Mouse (Mus musculus): ENCODE data around the gene Steap4. TPM values are rescaled to one million over a fixed set of nuclear protein-coding genes. Genes with fewer than 3 reads are reported as not detected.
"Not testable (repeated sequence)": the region's sequence is repeated elsewhere in the genome, so short reads cannot be mapped to it uniquely, and the experiment has no call there.

The Steap4 gene
- total RNA-seq (2021), result 10 to 100 TPM; 31.6 to 35.9 TPM
- long read RNA-seq, experiment 1, transcript Steap4-201 (5 exons, 3,155 nt), result major isoform, 40 of 46 reads
- long read RNA-seq, experiment 1, partial matches to known transcripts, result 6 of 46 reads
- long read RNA-seq, experiment 1, other reads (novel, unspliced or antisense), result 0 of 46 reads
- long read RNA-seq, experiment 2, transcript Steap4-201 (5 exons, 3,155 nt), result major isoform, 42 of 44 reads
- long read RNA-seq, experiment 2, partial matches to known transcripts, result 1 of 44 reads
- long read RNA-seq, experiment 2, other reads (novel, unspliced or antisense), result 1 of 44 reads

DNA sequence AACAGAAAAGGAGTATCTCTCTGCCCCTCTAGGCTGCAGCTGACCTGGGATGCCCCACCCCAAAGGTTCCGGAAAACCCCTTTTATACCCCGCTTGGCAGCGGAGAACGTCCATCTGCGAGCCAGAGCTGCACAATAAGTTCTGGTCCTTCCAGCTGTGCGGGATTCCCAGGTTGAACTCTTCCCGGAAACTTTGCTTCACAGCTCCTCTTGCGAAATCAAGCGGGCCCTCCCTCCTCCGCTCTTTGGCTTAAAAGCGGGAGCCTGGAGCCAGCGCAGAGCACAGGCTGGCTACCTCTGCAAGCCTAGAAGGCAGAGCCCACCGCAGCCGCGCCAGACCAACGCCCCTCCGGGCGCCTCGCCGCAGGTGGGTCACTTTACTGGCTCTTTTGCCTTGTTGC, at the start of gene Steap4:
Steap4 (plus strand) TSS at position 282 of the 400 bp plus-strand sequence.
- intact Hi-C loops (cut with DNase I; ENCODE audit: low total_unique reads), result no loop called here
- DNase-seq, result peak; percentile 69

GRCm38 (mm10) chr5:7911975-7912374, 48.3 kb upstream of the Steap4 start:
- intact Hi-C loops (cut with DNase I; ENCODE audit: low total_unique reads), result no loop called here
- DNase-seq, result no peak

DNA sequence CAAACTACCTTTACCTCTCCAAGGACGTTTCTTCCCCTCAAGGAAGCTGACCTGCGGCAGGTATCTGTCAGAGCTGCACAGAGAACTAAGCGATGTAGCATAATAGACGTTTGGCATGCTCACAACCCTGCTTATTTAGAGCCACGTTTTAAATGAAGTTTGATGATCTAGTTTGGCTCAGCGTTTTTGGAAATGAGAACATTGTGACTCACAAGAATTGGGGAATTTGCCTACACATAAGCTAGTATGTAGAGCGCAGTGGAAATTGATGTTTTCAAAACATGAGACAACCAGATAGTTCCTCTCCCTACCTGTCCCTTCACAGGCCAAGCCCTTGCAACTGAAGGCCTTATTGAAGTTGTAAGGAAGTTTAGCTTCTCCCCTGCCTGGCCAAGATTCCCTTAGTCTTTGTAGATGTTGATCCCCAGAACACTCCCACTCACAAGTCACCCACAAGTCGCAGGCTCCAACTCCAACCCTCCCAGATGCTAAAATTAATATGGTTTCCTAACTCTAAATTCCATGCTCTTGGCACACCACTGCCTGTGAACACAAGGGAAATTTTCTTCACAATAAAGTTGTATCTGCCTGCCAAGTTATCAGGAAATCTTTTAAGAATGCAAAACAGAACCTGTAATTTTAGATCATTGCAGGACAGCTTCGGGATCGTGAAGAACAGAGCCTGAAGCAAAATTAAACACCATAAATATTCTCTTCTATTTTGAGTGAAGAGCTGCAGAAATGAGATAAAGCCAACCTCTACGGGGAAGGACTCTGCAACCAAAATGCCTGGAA, 42.6 kb upstream of the Steap4 start:
- intact Hi-C loops (cut with DNase I; ENCODE audit: low total_unique reads), result no loop called here
- DNase-seq, result peak; percentile 16

DNA sequence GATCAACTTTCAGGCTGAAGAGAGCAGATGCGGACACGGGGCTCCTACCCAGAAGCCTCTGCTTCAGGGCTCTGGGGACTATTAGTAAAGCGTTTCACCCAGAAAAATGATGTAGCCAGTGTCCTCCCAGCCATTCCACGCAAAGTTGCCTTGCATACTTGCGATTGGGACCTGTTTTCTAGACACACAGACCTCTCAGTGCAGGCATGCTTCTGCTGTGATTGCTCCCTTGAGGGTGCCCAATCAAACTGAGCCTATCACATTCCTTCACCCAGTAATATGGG, 42.0 kb upstream of the Steap4 start:
- DNase-seq, result peak; percentile 17
- intact Hi-C loops (cut with DNase I; ENCODE audit: low total_unique reads), result no loop called here

- intact Hi-C loops (cut with DNase I; ENCODE audit: low total_unique reads), result no loop called here
- no peak for DNase-seq
Observed at GRCm38 (mm10) chr5:7919681-7920080, 40.6 kb upstream of the Steap4 start.

- intact Hi-C loops (cut with DNase I; ENCODE audit: low total_unique reads), result no loop called here
Observed at GRCm38 (mm10) chr5:7922751-7923150, 37.5 kb upstream of the Steap4 start.

DNA sequence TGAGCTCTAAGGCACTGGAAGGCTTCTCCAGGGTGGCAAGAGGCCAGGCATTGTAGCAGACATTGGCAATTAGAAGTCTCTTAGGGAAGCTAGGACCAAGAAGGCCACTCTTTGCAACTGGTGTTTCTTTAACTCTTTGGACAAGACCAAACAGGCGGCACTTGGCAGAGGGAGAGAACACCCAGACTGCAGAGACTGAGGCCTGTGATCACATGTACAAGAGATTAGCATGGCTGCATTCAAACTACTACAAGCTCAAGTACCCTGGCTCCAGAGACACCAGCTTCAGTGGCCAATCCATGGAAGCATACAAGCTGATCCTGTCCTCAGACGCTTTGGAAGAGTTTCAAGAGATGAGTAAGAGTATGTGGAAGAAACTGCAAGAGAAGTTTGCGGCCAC, 36.6 kb upstream of the Steap4 start:
- intact Hi-C loops (cut with DNase I; ENCODE audit: low total_unique reads), result no loop called here
- no peak for DNase-seq

More at GRCm38 (mm10) chr5:7922751-7923150, 37.5 kb upstream of the Steap4 start:
- no peak for DNase-seq

DNA sequence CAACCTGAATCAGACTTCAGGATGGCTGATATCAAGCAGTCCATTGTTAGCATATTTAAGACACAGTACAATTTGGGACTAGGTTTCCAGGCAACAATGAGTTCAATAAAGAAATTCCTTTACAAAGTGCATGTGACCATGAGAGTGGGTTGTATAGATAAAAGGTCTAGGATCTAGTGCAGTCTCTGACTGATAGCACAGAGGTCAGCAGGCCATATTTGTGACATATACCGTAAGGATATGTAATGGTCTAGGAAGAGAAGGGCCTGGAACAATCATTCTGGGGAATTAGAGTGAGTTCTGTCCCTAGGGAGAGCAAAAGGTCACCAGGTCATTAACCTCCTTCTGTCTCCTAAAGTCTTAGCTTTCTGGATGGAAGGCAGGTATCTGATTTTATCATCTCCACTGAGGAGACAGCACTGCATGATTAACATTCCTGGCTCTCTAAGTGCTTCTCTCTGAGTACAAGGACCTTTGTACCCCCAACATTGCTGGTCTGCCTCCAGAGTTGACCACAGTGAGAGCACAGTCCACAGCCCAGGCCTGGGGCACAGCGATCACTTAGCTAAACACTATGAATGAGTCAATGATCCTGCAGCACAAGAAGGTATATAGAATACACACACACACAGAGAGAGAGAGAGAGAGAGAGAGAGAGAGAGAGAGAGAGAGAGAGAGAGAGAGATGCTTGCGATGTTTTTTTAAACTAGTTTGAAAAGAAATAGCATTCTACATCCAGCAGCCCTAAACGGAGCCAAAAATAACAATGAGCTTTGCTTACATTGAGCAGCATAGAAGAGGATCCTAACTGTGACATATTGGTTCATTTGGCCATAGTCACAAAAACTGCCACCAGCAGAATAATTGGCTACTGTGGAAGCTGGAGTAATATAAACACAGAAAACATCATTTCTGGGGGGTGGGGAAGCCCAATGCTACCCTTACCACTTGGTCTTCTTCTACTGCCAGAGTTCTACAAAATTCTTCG, 27.7 kb upstream of the Steap4 start:
- intact Hi-C loops (cut with DNase I; ENCODE audit: low total_unique reads), result no loop called here
- no peak for DNase-seq

GRCm38 (mm10) chr5:7933495-7933894, 26.8 kb upstream of the Steap4 start:
- intact Hi-C loops (cut with DNase I; ENCODE audit: low total_unique reads); DNase-seq: not testable (repeated sequence)

DNA sequence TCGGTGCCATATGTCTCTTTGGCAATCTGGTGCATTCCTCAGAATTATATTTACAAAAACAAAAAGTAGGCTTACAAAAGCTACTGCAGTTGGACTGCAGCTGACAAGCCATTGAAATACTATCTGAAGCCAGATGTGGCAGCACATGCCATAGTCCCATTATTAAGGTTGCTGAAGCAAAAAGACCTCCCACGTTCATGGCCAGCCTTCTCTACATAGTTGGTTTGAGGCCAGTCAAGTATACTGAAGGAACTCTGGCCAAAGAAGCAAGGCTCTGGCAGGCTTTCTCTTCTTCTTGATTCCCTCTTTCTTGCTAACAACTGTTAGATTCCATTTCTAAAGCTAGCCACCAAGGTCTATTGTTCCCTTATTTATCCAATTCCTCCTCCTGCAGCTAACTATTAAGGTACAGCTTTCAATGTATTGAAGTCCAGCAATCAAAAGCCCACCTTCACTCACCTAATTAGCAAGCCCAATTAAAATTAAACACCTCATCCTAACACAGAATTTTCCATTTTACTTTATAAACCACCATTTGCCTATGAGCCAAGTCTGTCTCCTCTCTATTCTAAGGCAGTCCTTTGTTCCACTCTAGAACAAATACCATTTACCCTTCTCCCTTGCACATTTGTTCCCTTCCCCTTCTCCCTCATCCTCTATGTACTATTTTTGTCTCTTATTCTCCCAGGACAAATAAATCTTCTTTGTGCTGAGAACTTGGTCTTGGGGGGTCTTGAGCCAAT, 26.2 kb upstream of the Steap4 start:
- peak; percentile 14 for DNase-seq
- intact Hi-C loops (cut with DNase I; ENCODE audit: low total_unique reads), result no loop called here

DNA sequence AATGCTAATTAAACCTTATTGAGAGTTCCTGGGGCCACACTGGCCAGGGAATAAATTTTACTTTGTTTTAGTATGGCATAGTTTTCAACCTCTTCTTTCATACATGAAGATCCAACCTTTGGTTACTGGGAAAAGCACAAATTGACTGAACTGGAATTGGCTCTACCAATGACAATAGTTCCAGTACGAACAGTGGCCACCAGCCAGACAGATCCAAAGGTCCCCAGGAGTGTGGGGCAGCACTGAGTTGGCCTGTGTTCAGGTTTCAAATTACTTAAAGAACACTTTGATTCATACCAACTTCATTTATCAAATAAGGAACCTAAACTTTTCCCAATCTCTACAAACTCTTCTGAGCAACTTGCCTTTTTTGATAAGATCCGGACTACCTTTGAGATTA, 5.4 kb upstream of the Steap4 start:
- intact Hi-C loops (cut with DNase I; ENCODE audit: low total_unique reads), result no loop called here
- no peak for DNase-seq

DNA sequence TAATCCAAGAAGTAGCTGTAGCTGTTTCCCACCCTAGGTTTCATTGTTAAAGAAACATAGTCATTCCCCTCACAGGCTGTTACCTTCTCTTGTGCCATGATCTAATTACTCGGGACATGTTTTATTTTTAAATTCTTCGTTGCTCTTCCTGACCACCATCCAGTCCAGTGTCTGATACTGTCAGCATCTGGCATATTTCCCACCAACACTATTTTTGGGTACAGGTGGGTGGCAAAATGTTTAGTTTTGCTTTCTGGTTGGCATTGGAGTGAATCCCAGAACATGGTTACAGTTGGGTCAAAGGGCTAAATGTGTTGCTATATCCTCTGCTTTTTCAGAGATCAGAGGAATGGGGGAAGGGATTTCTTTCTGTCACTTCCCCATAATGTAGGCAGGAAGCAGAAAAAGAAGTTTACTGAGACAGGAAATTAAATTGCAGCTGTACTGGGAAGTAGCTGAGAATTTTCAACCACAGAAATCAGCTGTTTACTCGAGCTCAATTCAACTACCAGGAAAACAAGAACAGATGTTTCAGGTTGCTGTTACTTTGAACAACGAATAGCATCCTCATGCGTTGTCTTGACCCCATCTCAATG, 4.8 kb upstream of the Steap4 start:
- no peak for DNase-seq
- intact Hi-C loops (cut with DNase I; ENCODE audit: low total_unique reads), result no loop called here

- no peak for DNase-seq
Observed at GRCm38 (mm10) chr5:7958061-7958460, 2.2 kb upstream of the Steap4 start.

GRCm38 (mm10) chr5:7959286-7959685, 971 bp upstream of the Steap4 start:
- no peak for DNase-seq
- intact Hi-C loops (cut with DNase I; ENCODE audit: low total_unique reads), result no loop called here

More at GRCm38 (mm10) chr5:7958061-7958460, 2.2 kb upstream of the Steap4 start:
- intact Hi-C loops (cut with DNase I; ENCODE audit: low total_unique reads), result no loop called here

DNA sequence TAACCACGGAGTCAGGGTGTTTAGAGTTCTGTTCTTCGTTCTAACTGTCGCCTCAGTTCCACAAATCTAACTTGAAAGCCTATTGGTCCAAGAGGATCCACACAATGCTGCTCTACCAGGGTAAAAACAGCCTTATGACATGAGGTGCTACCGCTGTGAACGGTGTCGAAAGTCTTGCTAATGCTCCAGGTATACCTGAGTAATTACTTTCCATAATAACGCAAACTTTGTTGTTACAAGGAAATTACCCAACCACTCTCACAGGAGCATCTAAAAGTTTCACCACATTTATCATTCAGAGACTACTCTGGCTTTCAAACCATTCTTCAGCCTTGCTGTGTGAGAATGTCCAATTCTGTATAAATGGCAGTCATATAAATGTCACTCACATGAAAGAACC, 856 bp downstream of the Steap4 start:
- no peak for DNase-seq
- intact Hi-C loops (cut with DNase I; ENCODE audit: low total_unique reads), result no loop called here

- intact Hi-C loops (cut with DNase I; ENCODE audit: low total_unique reads), result no loop called here
- DNase-seq, result peak; percentile 30
Observed at GRCm38 (mm10) chr5:7965281-7965680, 5.0 kb downstream of the Steap4 start.

- intact Hi-C loops (cut with DNase I; ENCODE audit: low total_unique reads), result no loop called here
- DNase-seq, result no peak
Observed at GRCm38 (mm10) chr5:7968152-7968551, 7.9 kb downstream of the Steap4 start.

DNA sequence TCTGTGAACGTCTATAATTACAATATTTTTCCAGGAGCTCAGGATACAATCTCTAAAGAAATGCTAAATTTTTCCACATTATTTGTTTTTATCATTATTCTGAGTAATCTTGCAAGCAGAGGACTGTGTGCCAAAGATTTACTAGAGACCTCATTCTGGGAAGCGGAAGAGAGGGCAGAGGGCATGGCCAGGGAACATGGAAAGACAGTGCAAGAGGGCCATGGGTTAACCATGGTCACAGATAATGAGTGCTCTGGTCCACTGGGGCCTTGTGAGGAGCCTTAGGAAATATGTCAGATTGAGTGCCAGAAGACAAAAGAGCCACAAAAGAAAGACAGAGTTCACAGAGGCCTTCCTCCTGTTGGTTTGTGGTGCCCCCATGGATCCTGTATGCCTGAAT, 12.0 kb downstream of the Steap4 start:
- intact Hi-C loops (cut with DNase I; ENCODE audit: low total_unique reads), result no loop called here
- no peak for DNase-seq
